Mouse (Mus musculus): ENCODE data around the gene Cxcr2. TPM values are rescaled to one million over a fixed set of nuclear protein-coding genes. Genes with fewer than 3 reads are reported as not detected.

Cxcr2 gene
- polyA plus RNA-seq, 2 experiments: 0.51 to 0.59 TPM

GRCm38 (mm10) chr1:74110932-74111695, 42.7 kb upstream of the Cxcr2 start:
- Histone ChIP-seq H3K27me3 (ENCODE audit: control insufficient read depth, insufficient read depth, low read length) (no peaks in the 10 kb centered on the region), H3K27ac (no peak overlapping the region), H3K4me1 (replicated peaks; ENCODE audit: control insufficient read depth in 2 of 2, insufficient read depth in 2 of 2, low read length in 1 of 2) (no peaks in the 10 kb centered on the region), H3K9me3 (ENCODE audit: control insufficient read depth, low read length) (no peaks in the 10 kb centered on the region), H3K36me3 (replicated peaks; ENCODE audit: control insufficient read depth, insufficient read depth, low read depth) (no peaks in the 10 kb centered on the region), H3K4me2 (ENCODE audit: low read depth) (no peak overlapping the region), H3K9ac (replicated peaks) (no peak overlapping the region), H3K4me3 (ENCODE audit: insufficient read depth in 1 of 2, low read depth in 2 of 2, low read length in 2 of 2) (no peak overlapping the region)
- WGBS (ENCODE audit: insufficient replicate concordance): 35% methylated on average over 8 of the region's 8 CpGs
- DNase-seq (ENCODE audit: low read depth in 3 of 3, low spot score in 3 of 3): no peak
- TF ChIP-seq CTCF (IDR thresholded peaks at IDR 0.05; ENCODE audit: low read depth) (no peak), EP300 (IDR thresholded peaks at IDR 0.05; ENCODE audit: low read depth) (no peak)
- ATAC-seq (ENCODE audit: insufficient read depth): no peak

- Histone ChIP-seq H3K4me2 (ENCODE audit: low read depth) (no peak overlapping the region), H3K36me3 (replicated peaks; ENCODE audit: control insufficient read depth, insufficient read depth, low read depth) (no peaks in the 10 kb centered on the region), H3K27ac (no peak overlapping the region), H3K9me3 (ENCODE audit: control insufficient read depth, low read length) (no peaks in the 10 kb centered on the region), H3K4me1 (replicated peaks; ENCODE audit: control insufficient read depth in 2 of 2, insufficient read depth in 2 of 2, low read length in 1 of 2) (no peaks in the 10 kb centered on the region), H3K4me3 (ENCODE audit: insufficient read depth in 1 of 2, low read depth in 2 of 2, low read length in 2 of 2) (no peak overlapping the region), H3K9ac (replicated peaks) (no peak overlapping the region), H3K27me3 (ENCODE audit: control insufficient read depth, insufficient read depth, low read length) (no peaks in the 10 kb centered on the region)
- ATAC-seq (ENCODE audit: insufficient read depth): no peak
- no peak for DNase-seq (ENCODE audit: low read depth in 3 of 3, low spot score in 3 of 3)
- TF ChIP-seq EP300 (IDR thresholded peaks at IDR 0.05; ENCODE audit: low read depth): no peak
- TF ChIP-seq CTCF (IDR thresholded peaks at IDR 0.05; ENCODE audit: low read depth): no peak
- WGBS (ENCODE audit: insufficient replicate concordance): 51% methylated on average over 6 of the region's 6 CpGs
These were observed 42.1 kb upstream of the Cxcr2 start for GRCm38 (mm10) chr1:74111696-74112030.

GRCm38 (mm10) chr1:74113071-74113470, 40.7 kb upstream of the Cxcr2 start:
- no peak for ATAC-seq (ENCODE audit: insufficient read depth)
- H3K4me3 ChIP-seq (ENCODE audit: insufficient read depth in 1 of 2, low read depth in 2 of 2, low read length in 2 of 2): no peak overlapping the region
- no peaks in the 10 kb centered on the region for H3K4me1 ChIP-seq (replicated peaks; ENCODE audit: control insufficient read depth in 2 of 2, insufficient read depth in 2 of 2, low read length in 1 of 2)
- no peaks in the 10 kb centered on the region for H3K9me3 ChIP-seq (ENCODE audit: control insufficient read depth, low read length)
- no peak overlapping the region for H3K4me2 ChIP-seq (ENCODE audit: low read depth)
- H3K27ac ChIP-seq: no peak overlapping the region
- H3K9ac ChIP-seq (replicated peaks): no peak overlapping the region
- H3K36me3 ChIP-seq (replicated peaks; ENCODE audit: control insufficient read depth, insufficient read depth, low read depth): no peaks in the 10 kb centered on the region
- no peaks in the 10 kb centered on the region for H3K27me3 ChIP-seq (ENCODE audit: control insufficient read depth, insufficient read depth, low read length)
- TF ChIP-seq CTCF (IDR thresholded peaks at IDR 0.05; ENCODE audit: low read depth): no peak
- TF ChIP-seq EP300 (IDR thresholded peaks at IDR 0.05; ENCODE audit: low read depth): no peak
- 47% methylated on average over 3 of the region's 3 CpGs for WGBS (ENCODE audit: insufficient replicate concordance)
- no peak for DNase-seq (ENCODE audit: low read depth in 3 of 3, low spot score in 3 of 3)

- Histone ChIP-seq H3K4me2 (ENCODE audit: low read depth) (no peak overlapping the region), H3K27me3 (ENCODE audit: control insufficient read depth, insufficient read depth, low read length) (peaks cover 6% of the 10 kb centered on the region), H3K9me3 (ENCODE audit: control insufficient read depth, low read length) (no peaks in the 10 kb centered on the region), H3K36me3 (replicated peaks; ENCODE audit: control insufficient read depth, insufficient read depth, low read depth) (no peaks in the 10 kb centered on the region), H3K27ac (no peak overlapping the region), H3K4me1 (replicated peaks; ENCODE audit: control insufficient read depth in 2 of 2, insufficient read depth in 2 of 2, low read length in 1 of 2) (no peaks in the 10 kb centered on the region), H3K4me3 (ENCODE audit: insufficient read depth in 1 of 2, low read depth in 2 of 2, low read length in 2 of 2) (no peak overlapping the region), H3K9ac (replicated peaks) (no peak overlapping the region)
- TF ChIP-seq CTCF (IDR thresholded peaks at IDR 0.05; ENCODE audit: low read depth): no peak
- TF ChIP-seq EP300 (IDR thresholded peaks at IDR 0.05; ENCODE audit: low read depth): no peak
- WGBS (ENCODE audit: insufficient replicate concordance): 61% methylated on average over 6 of the region's 6 CpGs
- no peak for DNase-seq (ENCODE audit: low read depth in 3 of 3, low spot score in 3 of 3)
- ATAC-seq (ENCODE audit: insufficient read depth): no peak
These were observed 35.9 kb upstream of the Cxcr2 start for GRCm38 (mm10) chr1:74117876-74118275.

- WGBS (ENCODE audit: insufficient replicate concordance): 87% methylated on average over 1 of the region's 1 CpGs
- H3K9ac ChIP-seq (replicated peaks): no peak overlapping the region
- H3K4me2 ChIP-seq (ENCODE audit: low read depth): no peak overlapping the region
- H3K4me3 ChIP-seq (ENCODE audit: insufficient read depth in 1 of 2, low read depth in 2 of 2, low read length in 2 of 2): no peak overlapping the region
- no peaks in the 10 kb centered on the region for H3K4me1 ChIP-seq (replicated peaks; ENCODE audit: control insufficient read depth in 2 of 2, insufficient read depth in 2 of 2, low read length in 1 of 2)
- H3K27me3 ChIP-seq (ENCODE audit: control insufficient read depth, insufficient read depth, low read length): peaks cover 17% of the 10 kb centered on the region
- no peaks in the 10 kb centered on the region for H3K9me3 ChIP-seq (ENCODE audit: control insufficient read depth, low read length)
- no peak overlapping the region for H3K27ac ChIP-seq
- no peaks in the 10 kb centered on the region for H3K36me3 ChIP-seq (replicated peaks; ENCODE audit: control insufficient read depth, insufficient read depth, low read depth)
- DNase-seq (ENCODE audit: low read depth in 3 of 3, low spot score in 3 of 3): no peak
- TF ChIP-seq EP300 (IDR thresholded peaks at IDR 0.05; ENCODE audit: low read depth): no peak
- no peak for ATAC-seq (ENCODE audit: insufficient read depth)
These were observed 34.7 kb upstream of the Cxcr2 start for GRCm38 (mm10) chr1:74119115-74119514.
